Comparison of ENCODE assay signal across 7 mouse cellular contexts in the genomic region with DNA sequence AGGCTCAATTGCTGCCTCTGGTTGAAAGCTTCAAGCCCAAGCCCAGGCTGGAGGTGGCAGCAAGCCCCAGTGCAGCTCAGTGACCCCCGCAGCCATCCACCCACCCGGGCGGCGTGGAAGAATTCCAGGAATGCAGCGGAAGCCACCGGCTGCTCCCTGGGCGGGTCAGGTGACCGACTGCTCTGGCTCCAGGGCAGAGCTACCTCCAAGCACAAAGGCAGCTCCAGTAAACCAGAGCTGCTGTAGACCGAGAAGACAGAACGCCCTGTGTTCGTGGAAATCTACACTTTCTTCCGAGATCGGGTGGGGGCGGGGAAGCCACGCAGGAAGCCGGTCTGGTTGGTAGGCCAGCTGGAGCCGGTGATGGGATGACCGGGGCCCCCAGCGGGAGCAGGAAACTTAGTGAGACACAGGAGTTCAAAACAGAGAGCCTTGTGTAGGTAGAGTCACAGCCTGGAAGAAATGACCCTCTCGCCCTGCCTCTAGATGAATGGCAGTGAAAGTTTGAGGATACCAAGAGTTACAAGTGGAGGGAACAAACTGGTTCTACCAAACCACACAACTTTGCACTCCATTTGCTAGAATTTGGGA. TPM values are rescaled to one million over a fixed set of nuclear protein-coding genes. Genes with fewer than 3 reads are reported as not detected.
DNase-seq lines count a peak whose midpoint lies in the region; ATAC-seq and TF ChIP-seq lines count a peak whose summit lies in the region.

No protein-coding gene starts in this region.

- peak; percentile 73; the same call in 1 of the 2 replicates for TF ChIP-seq EP300 in ES-Bruce4 (IDR thresholded peaks at IDR 0.05; ENCODE audit: insufficient read depth, low read depth, low read length)

- no peak for TF ChIP-seq POLR2A in ES-Bruce4 (IDR thresholded peaks at IDR 0.05; ENCODE audit: insufficient read depth, low read length)
- TF ChIP-seq POLR2A in kidney, adult 2 months (IDR thresholded peaks at IDR 0.05; ENCODE audit: low read depth, low read length): no peak
- no peak for TF ChIP-seq POLR2A in thymus, adult 2 months (IDR thresholded peaks at IDR 0.05; ENCODE audit: control insufficient read depth, extremely low read depth, insufficient read depth, low read length, poor library complexity)

- peak; percentile 24 for DNase-seq in NIH3T3 (ENCODE audit: low read depth)
- DNase-seq in kidney, adult 2 months: peak; percentile 93
- DNase-seq in lung, embryonic 14.5 days: peak; percentile 81
- DNase-seq in retina, embryonic 14.5 days (ENCODE audit: low spot score): peak; percentile 58
- no peak for DNase-seq in thymus, adult 2 months

- H3K27ac ChIP-seq in ES-Bruce4 (ENCODE audit: insufficient read depth, low read length): 0 out of 2 replicates have a peak overlapping the region, but pooled peaks have one; percentile 3
- no peak overlapping the region for H3K27ac ChIP-seq in forebrain, embryonic 16.5 days (ENCODE audit: low read length)
- H3K27ac ChIP-seq in kidney, adult 2 months (ENCODE audit: insufficient read depth, low read depth, low read length): peak overlapping the region; percentile 99
- H3K27ac ChIP-seq in lung, embryonic 14.5 days (ENCODE audit: low read depth): peak overlapping the region; percentile 92
- H3K27ac ChIP-seq in thymus, adult 2 months (ENCODE audit: control insufficient read depth, insufficient read depth, low read length): no peak overlapping the region

- no peaks in the 10 kb centered on the region for H3K4me1 ChIP-seq in ES-Bruce4 (ENCODE audit: control insufficient read depth, insufficient read depth, low read length)
- peaks cover 9% of the 10 kb centered on the region for H3K4me1 ChIP-seq in forebrain, embryonic 16.5 days (replicated peaks; ENCODE audit: control insufficient read depth, insufficient read depth, low read length)
- H3K4me1 ChIP-seq in kidney, adult 2 months (ENCODE audit: control insufficient read depth, insufficient read depth, low read length): peaks cover 13% of the 10 kb centered on the region; the same call in 1 of the 2 replicates
- no peaks in the 10 kb centered on the region; the same call in 1 of the 2 replicates for H3K4me1 ChIP-seq in lung, embryonic 14.5 days (ENCODE audit: insufficient read depth)
- no peaks in the 10 kb centered on the region for H3K4me1 ChIP-seq in thymus, adult 2 months (replicated peaks; ENCODE audit: control insufficient read depth, insufficient read depth, low read length)

- WGBS in forebrain, embryonic 16.5 days: 14% methylated on average over 20 of the region's 20 CpGs
- 4% methylated on average over 20 of the region's 20 CpGs for WGBS in kidney, adult 2 months
- WGBS in lung, embryonic 14.5 days: 2% methylated on average over 20 of the region's 20 CpGs
- 22% methylated on average over 20 of the region's 20 CpGs for WGBS in thymus, adult 2 months

- H3K4me3 ChIP-seq in ES-Bruce4 (ENCODE audit: low read depth, low read length): no peak overlapping the region
- H3K4me3 ChIP-seq in forebrain, embryonic 16.5 days (replicated peaks; ENCODE audit: low read length): 0 out of 2 replicates have a peak overlapping the region, but pooled peaks have one; percentile 3
- H3K4me3 ChIP-seq in kidney, adult 2 months (ENCODE audit: insufficient read depth, low read depth, low read length): peak overlapping the region; percentile 51
- H3K4me3 ChIP-seq in lung, embryonic 14.5 days (ENCODE audit: low read depth, low read length): peak overlapping the region; percentile 21
- no peak overlapping the region for H3K4me3 ChIP-seq in thymus, adult 2 months (ENCODE audit: control insufficient read depth, insufficient read depth, low read length)

- no peaks in the 10 kb centered on the region for H3K36me3 ChIP-seq in ES-Bruce4 (ENCODE audit: control insufficient read depth, insufficient read depth, low read length, poor library complexity, severe bottlenecking)
- no peaks in the 10 kb centered on the region for H3K36me3 ChIP-seq in forebrain, embryonic 16.5 days (ENCODE audit: control insufficient read depth, insufficient read depth)
- no peaks in the 10 kb centered on the region for H3K36me3 ChIP-seq in kidney, adult 2 months (ENCODE audit: control insufficient read depth, insufficient read depth, low read length)
- no peaks in the 10 kb centered on the region for H3K36me3 ChIP-seq in lung, embryonic 14.5 days (ENCODE audit: insufficient read depth)
- no peaks in the 10 kb centered on the region for H3K36me3 ChIP-seq in thymus, adult 2 months (ENCODE audit: control insufficient read depth, insufficient read depth, low read length)

- no peaks in the 10 kb centered on the region for H3K9me3 ChIP-seq in ES-Bruce4 (replicated peaks; ENCODE audit: control insufficient read depth, insufficient read depth, low read length, poor library complexity, severe bottlenecking)
- H3K9me3 ChIP-seq in forebrain, embryonic 16.5 days (ENCODE audit: control insufficient read depth, low read length): no peaks in the 10 kb centered on the region
- no peaks in the 10 kb centered on the region for H3K9me3 ChIP-seq in lung, embryonic 14.5 days (ENCODE audit: low read depth, low read length)

- no peak for TF ChIP-seq CTCF in ES-Bruce4 (IDR thresholded peaks at IDR 0.05; ENCODE audit: low read depth, low read length)
- no peak for TF ChIP-seq CTCF in kidney, adult 2 months (conservative IDR thresholded peaks at IDR 0.05; ENCODE audit: insufficient read depth, insufficient read length, low read depth, low read length)
- no peak for TF ChIP-seq CTCF in lung, embryonic 14.5 days (IDR thresholded peaks at IDR 0.05; ENCODE audit: low read depth)
- TF ChIP-seq CTCF in thymus, adult 2 months (IDR thresholded peaks at IDR 0.05; ENCODE audit: borderline replicate concordance, control insufficient read depth, extremely low read depth, insufficient read depth, low read length, poor library complexity): no peak

- peak overlapping the region; percentile 4; the same call in 1 of the 2 replicates for H3K9ac ChIP-seq in ES-Bruce4 (ENCODE audit: low read depth, poor library complexity, severe bottlenecking)
- no peak overlapping the region for H3K9ac ChIP-seq in forebrain, embryonic 16.5 days (replicated peaks; ENCODE audit: low read depth, low read length)
- H3K9ac ChIP-seq in lung, embryonic 14.5 days: peak overlapping the region; percentile 34

- H3K4me2 ChIP-seq in forebrain, embryonic 16.5 days (ENCODE audit: low read length): peak overlapping the region; percentile 34
- H3K4me2 ChIP-seq in lung, embryonic 14.5 days: peak overlapping the region; percentile 56

- no peaks in the 10 kb centered on the region for H3K27me3 ChIP-seq in ES-Bruce4 (ENCODE audit: control insufficient read depth, insufficient read depth, low read length, poor library complexity, severe bottlenecking)
- H3K27me3 ChIP-seq in forebrain, embryonic 16.5 days (replicated peaks; ENCODE audit: control insufficient read depth, insufficient read depth, low read length): no peaks in the 10 kb centered on the region
- no peaks in the 10 kb centered on the region for H3K27me3 ChIP-seq in kidney, adult 2 months (replicated peaks; ENCODE audit: control insufficient read depth, insufficient read depth, low read length)
- no peaks in the 10 kb centered on the region for H3K27me3 ChIP-seq in lung, embryonic 14.5 days (ENCODE audit: insufficient read depth, low read length)
- no peaks in the 10 kb centered on the region for H3K27me3 ChIP-seq in thymus, adult 2 months (ENCODE audit: control insufficient read depth, insufficient read depth, low read length)

- ATAC-seq in forebrain, embryonic 16.5 days: peak; percentile 44; the same call in 1 of the 2 replicates
- peak; percentile 96 for ATAC-seq in lung, embryonic 14.5 days (ENCODE audit: insufficient read depth)

RNA-seq across cellular contexts. Expression of a gene that starts 4.2 kb away (rescaled TPM):
- 0.12 and 0.18 TPM in 2 replicates for polyA plus RNA-seq in ES-Bruce4 (2011; ENCODE audit: insufficient read depth, insufficient read length, low read depth, missing spikeins)
- polyA plus RNA-seq in forebrain, embryonic 16.5 days (2015; fragmentation: Nextera tagmentation; extraction: Ambion mirVana): 9.2 and 12.3 TPM in 2 replicates
- 7.1 and 7.7 TPM in 2 replicates for polyA plus RNA-seq in kidney, adult 2 months (2012; rRNA removed)
- 3.7 and 4.2 TPM in 2 replicates for polyA plus RNA-seq in lung, embryonic 14.5 days (2014; fragmentation: Nextera tagmentation; extraction: Ambion mirVana)
- polyA plus RNA-seq in thymus, adult 2 months (2012; rRNA removed): not detected in 2 replicates

Comparison
In these comparisons a context has a peak if more than half of its experiments do, and no peak if none do; other contexts are left out.
1. H3K27ac ChIP-seq: peak in ES-Bruce4 (single experiment), kidney, adult 2 months (single experiment) and lung, embryonic 14.5 days (single experiment); none in forebrain, embryonic 16.5 days (single experiment) and thymus, adult 2 months (single experiment).
2. H3K4me3 ChIP-seq: peak in forebrain, embryonic 16.5 days (single experiment), kidney, adult 2 months (single experiment) and lung, embryonic 14.5 days (single experiment); none in ES-Bruce4 (single experiment) and thymus, adult 2 months (single experiment).